Mouse (Mus musculus): ENCODE results near the gene 2300002M23Rik. TPM values are rescaled to one million over a fixed set of nuclear protein-coding genes. Genes with fewer than 3 reads are reported as not detected.

The 2300002M23Rik gene
- polyA plus RNA-seq, 1 experiment from 2014 or later: not detected

DNA sequence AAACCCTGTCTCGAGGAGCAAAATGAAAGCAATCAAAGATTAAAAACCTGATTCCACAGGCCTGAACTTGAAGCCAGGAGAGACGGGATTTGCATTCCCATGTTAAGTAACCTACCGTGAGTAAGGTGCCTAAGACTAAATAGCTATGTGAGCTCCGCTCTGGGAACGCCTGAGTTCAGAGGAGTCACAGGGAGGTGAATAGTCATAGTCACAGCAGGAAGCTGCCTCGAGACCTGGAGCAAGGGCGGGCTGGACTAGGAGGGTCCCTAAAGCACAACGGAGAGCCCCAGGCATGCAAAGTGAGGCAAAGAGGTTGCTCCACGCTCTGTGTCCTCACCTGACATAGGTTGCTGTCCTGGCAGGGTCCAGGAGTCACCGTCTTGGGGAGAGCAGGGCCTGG, 27.7 kb upstream of the 2300002M23Rik start:
- Histone ChIP-seq H3K36me3 (ENCODE audit: control insufficient read depth, insufficient read depth, low read length) (no peaks in the 10 kb centered on the region), H3K27me3 (ENCODE audit: control insufficient read depth, insufficient read depth, low read depth, low read length) (no peaks in the 10 kb centered on the region), H3K27ac (ENCODE audit: low read length) (no peak overlapping the region), H3K9me3 (replicated peaks; ENCODE audit: control insufficient read depth, low read length, poor library complexity, severe bottlenecking) (no peaks in the 10 kb centered on the region), H3K4me3 (ENCODE audit: low read depth, low read length) (no peak overlapping the region), H3K4me1 (ENCODE audit: control insufficient read depth, insufficient read depth, low read length) (no peaks in the 10 kb centered on the region; the same call in 1 of the 2 replicates), H3K4me2 (ENCODE audit: low read length) (no peak overlapping the region), H3K9ac (ENCODE audit: low read depth, low read length) (no peak overlapping the region)
- WGBS: 53% methylated on average over 10 of the region's 10 CpGs
- no peak for ATAC-seq

DNA sequence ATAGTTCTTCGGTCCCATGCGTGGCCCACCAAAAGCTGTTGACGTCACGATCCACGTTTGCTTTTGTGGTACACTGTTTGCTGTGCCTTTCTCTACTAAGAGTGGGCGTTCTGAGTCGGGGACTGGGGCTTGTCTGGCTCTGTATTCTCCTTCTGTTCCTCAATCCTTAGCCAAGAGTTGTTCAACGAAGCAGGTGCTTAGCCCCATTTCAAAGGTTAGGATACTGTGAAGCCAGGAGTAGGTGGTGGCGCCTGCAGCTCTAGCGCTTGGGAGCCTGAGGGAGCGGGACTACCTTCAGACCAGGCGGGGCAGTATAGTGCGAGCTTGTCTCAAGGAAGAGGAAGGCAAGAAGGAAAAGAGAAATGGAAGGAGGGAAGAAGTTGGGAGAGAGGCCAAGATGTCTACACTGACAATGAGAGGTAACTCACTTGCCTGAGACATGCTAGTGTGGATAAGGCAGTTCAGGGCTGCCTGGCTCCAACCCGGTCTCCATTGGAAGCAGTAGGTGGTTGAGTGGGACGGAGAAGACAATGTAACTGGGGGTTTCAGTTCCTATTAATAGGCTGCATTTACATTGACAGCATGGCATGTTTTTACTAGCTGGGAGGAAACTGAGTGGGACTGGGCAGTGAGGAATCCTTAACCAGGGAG, 24.4 kb upstream of the 2300002M23Rik start:
- Histone ChIP-seq H3K27ac (ENCODE audit: low read length) (no peak overlapping the region), H3K9me3 (replicated peaks; ENCODE audit: control insufficient read depth, low read length, poor library complexity, severe bottlenecking) (no peaks in the 10 kb centered on the region), H3K27me3 (ENCODE audit: control insufficient read depth, insufficient read depth, low read depth, low read length) (no peaks in the 10 kb centered on the region), H3K9ac (ENCODE audit: low read depth, low read length) (no peak overlapping the region), H3K4me3 (ENCODE audit: low read depth, low read length) (no peak overlapping the region), H3K36me3 (ENCODE audit: control insufficient read depth, insufficient read depth, low read length) (no peaks in the 10 kb centered on the region), H3K4me2 (ENCODE audit: low read length) (peak overlapping the region; percentile 25; the same call in 1 of the 2 replicates), H3K4me1 (ENCODE audit: control insufficient read depth, insufficient read depth, low read length) (no peaks in the 10 kb centered on the region; the same call in none of the 2 replicates)
- no peak for ATAC-seq
- 77% methylated on average over 15 of the region's 15 CpGs for WGBS

DNA sequence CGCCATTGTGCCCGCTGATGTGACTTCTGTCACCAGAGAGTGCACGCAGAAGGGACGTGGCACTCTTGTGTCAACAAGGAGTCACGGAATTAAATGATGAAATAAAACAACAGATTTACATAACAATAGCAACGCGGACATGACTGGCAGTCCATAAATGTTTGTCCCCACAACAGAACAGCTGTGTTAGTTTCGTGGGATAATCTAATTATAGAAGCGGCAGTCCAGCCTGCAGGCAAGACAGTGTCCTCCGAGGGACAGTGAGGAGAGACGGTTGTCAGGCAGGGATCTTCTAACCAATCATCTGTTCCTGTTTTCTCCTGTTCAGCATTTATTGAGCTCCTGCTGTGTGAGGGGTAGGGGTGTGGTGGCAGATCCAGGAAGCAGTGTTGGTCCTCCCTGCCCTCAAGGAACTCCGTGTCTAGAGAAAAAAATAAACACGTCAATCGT, 23.8 kb upstream of the 2300002M23Rik start:
- Histone ChIP-seq H3K9ac (ENCODE audit: low read depth, low read length) (no peak overlapping the region), H3K36me3 (ENCODE audit: control insufficient read depth, insufficient read depth, low read length) (no peaks in the 10 kb centered on the region), H3K27ac (ENCODE audit: low read length) (no peak overlapping the region), H3K4me1 (ENCODE audit: control insufficient read depth, insufficient read depth, low read length) (no peaks in the 10 kb centered on the region; the same call in none of the 2 replicates), H3K4me3 (ENCODE audit: low read depth, low read length) (no peak overlapping the region), H3K27me3 (ENCODE audit: control insufficient read depth, insufficient read depth, low read depth, low read length) (no peaks in the 10 kb centered on the region), H3K4me2 (ENCODE audit: low read length) (peak overlapping the region; percentile 25; the same call in 1 of the 2 replicates), H3K9me3 (replicated peaks; ENCODE audit: control insufficient read depth, low read length, poor library complexity, severe bottlenecking) (no peaks in the 10 kb centered on the region)
- WGBS: 18% methylated on average over 14 of the region's 14 CpGs
- no peak for ATAC-seq

DNA sequence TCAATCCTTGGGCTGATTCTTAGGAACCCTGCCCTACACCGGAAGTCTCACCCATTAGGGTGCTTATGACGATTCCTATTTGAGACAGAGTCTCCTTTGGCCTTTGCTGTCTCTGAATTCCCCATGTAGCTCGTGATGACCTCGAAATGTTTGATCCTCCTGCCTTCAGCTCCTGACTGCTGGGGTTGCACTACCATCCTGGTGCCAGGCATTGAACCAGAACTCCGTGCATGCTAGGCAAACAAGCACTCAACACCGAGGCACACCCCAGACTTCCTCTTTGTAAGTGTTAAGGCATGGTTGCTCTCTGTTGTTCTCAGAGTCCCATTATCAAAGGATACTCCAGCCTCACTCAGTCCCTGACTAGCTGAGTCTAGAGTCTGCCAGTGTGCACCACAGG, 23.2 kb upstream of the 2300002M23Rik start:
- no peaks in the 10 kb centered on the region for H3K36me3 ChIP-seq (ENCODE audit: control insufficient read depth, insufficient read depth, low read length)
- no peak overlapping the region for H3K27ac ChIP-seq (ENCODE audit: low read length)
- H3K27me3 ChIP-seq (ENCODE audit: control insufficient read depth, insufficient read depth, low read depth, low read length): no peaks in the 10 kb centered on the region
- no peak overlapping the region for H3K9ac ChIP-seq (ENCODE audit: low read depth, low read length)
- H3K4me1 ChIP-seq (ENCODE audit: control insufficient read depth, insufficient read depth, low read length): no peaks in the 10 kb centered on the region; the same call in none of the 2 replicates
- no peak overlapping the region for H3K4me2 ChIP-seq (ENCODE audit: low read length)
- ATAC-seq: no peak
- 77% methylated on average over 6 of the region's 6 CpGs for WGBS
- H3K9me3 ChIP-seq (replicated peaks; ENCODE audit: control insufficient read depth, low read length, poor library complexity, severe bottlenecking): no peaks in the 10 kb centered on the region
- H3K4me3 ChIP-seq (ENCODE audit: low read depth, low read length): no peak overlapping the region

DNA sequence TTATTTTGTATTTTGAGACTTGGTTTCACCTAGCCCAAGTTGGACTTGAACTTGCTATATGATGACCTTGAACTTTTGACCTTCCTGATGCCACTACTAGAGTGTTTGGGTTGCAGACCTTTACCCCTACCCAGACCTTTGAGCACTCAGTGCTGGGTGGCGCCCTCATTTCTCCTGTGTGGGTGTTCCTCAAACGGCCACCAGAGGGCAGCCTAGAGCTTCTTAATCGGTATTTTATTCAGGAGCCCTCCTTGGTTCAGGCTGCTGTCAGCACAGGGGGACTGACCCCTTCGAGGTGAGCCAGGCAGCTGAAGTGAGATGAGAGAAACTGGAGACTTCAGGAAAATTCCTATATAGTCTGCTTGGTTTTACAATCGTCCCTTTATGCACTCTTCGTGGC, 22.6 kb upstream of the 2300002M23Rik start:
- peaks cover 4% of the 10 kb centered on the region for H3K4me1 ChIP-seq (ENCODE audit: control insufficient read depth, insufficient read depth, low read length)
- no peaks in the 10 kb centered on the region for H3K9me3 ChIP-seq (replicated peaks; ENCODE audit: control insufficient read depth, low read length, poor library complexity, severe bottlenecking)
- H3K9ac ChIP-seq (ENCODE audit: low read depth, low read length): no peak overlapping the region
- H3K27me3 ChIP-seq (ENCODE audit: control insufficient read depth, insufficient read depth, low read depth, low read length): no peaks in the 10 kb centered on the region
- no peaks in the 10 kb centered on the region for H3K36me3 ChIP-seq (ENCODE audit: control insufficient read depth, insufficient read depth, low read length)
- H3K27ac ChIP-seq (ENCODE audit: low read length): no peak overlapping the region
- no peak overlapping the region for H3K4me2 ChIP-seq (ENCODE audit: low read length)
- WGBS: 33% methylated on average over 6 of the region's 6 CpGs
- no peak overlapping the region for H3K4me3 ChIP-seq (ENCODE audit: low read depth, low read length)
- no peak for ATAC-seq

DNA sequence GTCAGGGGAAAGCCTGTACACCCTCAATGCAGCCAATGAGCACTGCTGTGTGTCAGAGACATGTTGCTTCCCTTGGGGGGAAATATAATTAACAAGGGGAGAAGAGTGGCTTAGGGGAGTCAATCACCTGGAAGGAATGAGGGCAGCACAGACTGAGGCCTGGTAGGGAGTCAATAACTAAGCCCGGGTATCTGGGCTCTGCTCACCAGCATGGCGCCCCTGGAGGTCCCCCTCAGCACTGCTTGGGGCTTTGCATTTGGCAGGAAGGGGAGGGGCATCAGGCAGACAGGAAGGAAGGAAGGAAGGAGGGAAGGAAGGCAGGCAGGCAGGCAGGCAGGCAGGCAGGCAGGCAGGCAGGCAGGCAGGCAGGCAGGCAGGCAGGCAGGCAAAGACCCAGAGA, 19.8 kb upstream of the 2300002M23Rik start:
- 27% methylated on average over 2 of the region's 2 CpGs for WGBS
- no peak for ATAC-seq
- Histone ChIP-seq H3K4me3 (ENCODE audit: low read depth, low read length) (no peak overlapping the region), H3K36me3 (ENCODE audit: control insufficient read depth, insufficient read depth, low read length) (no peaks in the 10 kb centered on the region), H3K27ac (ENCODE audit: low read length) (no peak overlapping the region), H3K9me3 (replicated peaks; ENCODE audit: control insufficient read depth, low read length, poor library complexity, severe bottlenecking) (no peaks in the 10 kb centered on the region), H3K27me3 (ENCODE audit: control insufficient read depth, insufficient read depth, low read depth, low read length) (no peaks in the 10 kb centered on the region), H3K4me2 (ENCODE audit: low read length) (no peak overlapping the region), H3K9ac (ENCODE audit: low read depth, low read length) (no peak overlapping the region), H3K4me1 (ENCODE audit: control insufficient read depth, insufficient read depth, low read length) (peaks cover 4% of the 10 kb centered on the region)

DNA sequence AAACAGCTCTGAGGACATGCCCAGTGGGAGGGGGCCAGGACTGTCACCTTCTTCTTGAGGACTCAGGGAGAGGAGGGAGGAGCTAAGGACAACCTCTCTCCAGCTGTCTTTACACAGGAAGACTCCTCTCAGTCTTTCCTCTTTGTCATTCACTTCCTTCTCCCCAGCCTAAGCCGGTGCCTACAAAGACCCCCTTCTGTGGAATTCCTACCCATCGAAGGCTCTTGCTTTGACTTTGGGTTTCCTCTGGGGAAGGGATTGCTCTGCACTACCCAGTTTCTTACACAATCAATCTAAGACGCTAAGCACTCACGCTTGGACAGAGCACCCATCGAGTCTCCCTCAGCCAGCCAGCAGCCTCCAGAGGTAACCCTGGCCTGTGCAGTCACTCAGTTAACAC, 18.6 kb upstream of the 2300002M23Rik start:
- Histone ChIP-seq H3K4me1 (ENCODE audit: control insufficient read depth, insufficient read depth, low read length) (peaks cover 4% of the 10 kb centered on the region; the same call in 1 of the 2 replicates), H3K27me3 (ENCODE audit: control insufficient read depth, insufficient read depth, low read depth, low read length) (no peaks in the 10 kb centered on the region), H3K27ac (ENCODE audit: low read length) (no peak overlapping the region), H3K9ac (ENCODE audit: low read depth, low read length) (no peak overlapping the region), H3K4me2 (ENCODE audit: low read length) (no peak overlapping the region), H3K4me3 (ENCODE audit: low read depth, low read length) (no peak overlapping the region), H3K9me3 (replicated peaks; ENCODE audit: control insufficient read depth, low read length, poor library complexity, severe bottlenecking) (no peaks in the 10 kb centered on the region), H3K36me3 (ENCODE audit: control insufficient read depth, insufficient read depth, low read length) (no peaks in the 10 kb centered on the region)
- 8% methylated on average over 5 of the region's 5 CpGs for WGBS
- ATAC-seq: no peak

DNA sequence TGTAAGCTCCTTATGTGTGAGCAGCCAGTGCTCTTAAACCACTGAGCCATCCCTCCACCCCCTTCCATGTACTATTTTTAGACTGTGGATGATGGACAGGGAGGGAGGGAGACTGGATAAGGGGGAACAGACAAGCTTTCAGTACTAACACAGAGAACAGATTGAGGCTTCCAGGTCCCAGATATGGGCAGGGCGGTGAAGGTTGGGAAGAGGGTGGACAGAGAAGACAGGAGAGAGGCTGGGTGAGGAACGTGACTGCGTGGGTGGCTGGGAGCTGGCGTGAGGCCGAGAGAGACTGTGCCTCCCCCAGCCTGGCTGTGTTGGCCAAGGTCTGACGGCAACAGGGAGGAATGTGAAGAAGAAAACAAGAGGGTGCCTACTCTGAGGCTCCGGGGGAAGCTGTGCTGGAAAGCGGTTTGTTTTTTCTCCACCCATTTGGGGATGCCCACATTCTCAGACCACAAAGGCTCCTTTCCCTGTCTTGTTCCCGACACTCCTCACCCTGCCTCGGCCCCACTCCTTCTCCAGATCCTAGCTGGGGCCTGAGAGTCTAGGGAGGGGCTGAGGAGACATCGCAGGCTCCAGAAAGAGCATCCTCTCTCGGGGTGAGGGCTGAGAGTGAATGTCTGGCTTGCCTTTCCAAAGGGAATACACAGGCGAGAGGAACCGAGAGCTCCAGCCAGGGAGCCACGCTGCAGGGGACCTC, 17.7 kb upstream of the 2300002M23Rik start:
- Histone ChIP-seq H3K4me3 (ENCODE audit: low read depth, low read length) (no peak overlapping the region), H3K4me2 (ENCODE audit: low read length) (no peak overlapping the region), H3K9ac (ENCODE audit: low read depth, low read length) (no peak overlapping the region), H3K27ac (ENCODE audit: low read length) (no peak overlapping the region), H3K27me3 (ENCODE audit: control insufficient read depth, insufficient read depth, low read depth, low read length) (no peaks in the 10 kb centered on the region), H3K4me1 (ENCODE audit: control insufficient read depth, insufficient read depth, low read length) (peaks cover 4% of the 10 kb centered on the region; the same call in 1 of the 2 replicates), H3K36me3 (ENCODE audit: control insufficient read depth, insufficient read depth, low read length) (no peaks in the 10 kb centered on the region), H3K9me3 (replicated peaks; ENCODE audit: control insufficient read depth, low read length, poor library complexity, severe bottlenecking) (no peaks in the 10 kb centered on the region)
- 41% methylated on average over 15 of the region's 15 CpGs for whole genome bisulfite sequencing
- ATAC-seq: no peak

DNA sequence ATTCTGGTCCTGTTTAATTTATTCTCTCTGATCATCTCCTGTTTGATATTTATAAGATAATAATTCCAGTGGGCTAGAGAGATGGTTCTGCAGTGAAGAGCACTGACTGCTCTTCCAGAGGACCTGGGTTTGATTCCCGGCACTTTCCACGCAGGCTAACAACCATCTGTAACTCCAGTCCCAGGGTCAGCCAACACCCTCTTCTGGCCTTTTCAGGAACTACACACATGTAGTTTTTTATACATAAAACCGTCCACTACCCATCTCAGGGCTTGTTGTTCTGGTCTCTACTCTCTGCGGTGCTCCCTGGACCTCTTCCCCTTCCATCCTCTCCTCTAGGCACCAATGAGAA, 17.1 kb upstream of the 2300002M23Rik start:
- no peaks in the 10 kb centered on the region for H3K9me3 ChIP-seq (replicated peaks; ENCODE audit: control insufficient read depth, low read length, poor library complexity, severe bottlenecking)
- H3K27me3 ChIP-seq (ENCODE audit: control insufficient read depth, insufficient read depth, low read depth, low read length): no peaks in the 10 kb centered on the region
- no peak overlapping the region for H3K4me2 ChIP-seq (ENCODE audit: low read length)
- no peak overlapping the region for H3K9ac ChIP-seq (ENCODE audit: low read depth, low read length)
- WGBS: 90% methylated on average over 4 of the region's 4 CpGs
- ATAC-seq: no peak
- H3K4me1 ChIP-seq (ENCODE audit: control insufficient read depth, insufficient read depth, low read length): peaks cover 4% of the 10 kb centered on the region; the same call in 1 of the 2 replicates
- no peak overlapping the region for H3K27ac ChIP-seq (ENCODE audit: low read length)
- H3K4me3 ChIP-seq (ENCODE audit: low read depth, low read length): no peak overlapping the region
- H3K36me3 ChIP-seq (ENCODE audit: control insufficient read depth, insufficient read depth, low read length): no peaks in the 10 kb centered on the region

All from midbrain, embryonic 16.5 days (tissue).